Mouse (Mus musculus) E14TG2a.4 (cell line): ENCODE data around the gene Fermt3.

Experiments
- CTCF ChIP-seq: conservative IDR thresholded peaks from 2 replicates; pipeline ENCODE4 v1.5.1; 2014; ENCODE audit warnings: low read length
- POU5F1 ChIP-seq: IDR thresholded peaks from 2 replicates; pipeline ENCODE4 v1.6.1; 2014; ENCODE audit warnings: low read length, borderline replicate concordance

- TF ChIP-seq CTCF: no peak
- TF ChIP-seq POU5F1: no peak
Measured at GRCm38 (mm10) chr19:7066828-7067342, 47.6 kb upstream of the Fermt3 start.
